Mouse (Mus musculus): ENCODE results near the gene Sft2d1.

DNA sequence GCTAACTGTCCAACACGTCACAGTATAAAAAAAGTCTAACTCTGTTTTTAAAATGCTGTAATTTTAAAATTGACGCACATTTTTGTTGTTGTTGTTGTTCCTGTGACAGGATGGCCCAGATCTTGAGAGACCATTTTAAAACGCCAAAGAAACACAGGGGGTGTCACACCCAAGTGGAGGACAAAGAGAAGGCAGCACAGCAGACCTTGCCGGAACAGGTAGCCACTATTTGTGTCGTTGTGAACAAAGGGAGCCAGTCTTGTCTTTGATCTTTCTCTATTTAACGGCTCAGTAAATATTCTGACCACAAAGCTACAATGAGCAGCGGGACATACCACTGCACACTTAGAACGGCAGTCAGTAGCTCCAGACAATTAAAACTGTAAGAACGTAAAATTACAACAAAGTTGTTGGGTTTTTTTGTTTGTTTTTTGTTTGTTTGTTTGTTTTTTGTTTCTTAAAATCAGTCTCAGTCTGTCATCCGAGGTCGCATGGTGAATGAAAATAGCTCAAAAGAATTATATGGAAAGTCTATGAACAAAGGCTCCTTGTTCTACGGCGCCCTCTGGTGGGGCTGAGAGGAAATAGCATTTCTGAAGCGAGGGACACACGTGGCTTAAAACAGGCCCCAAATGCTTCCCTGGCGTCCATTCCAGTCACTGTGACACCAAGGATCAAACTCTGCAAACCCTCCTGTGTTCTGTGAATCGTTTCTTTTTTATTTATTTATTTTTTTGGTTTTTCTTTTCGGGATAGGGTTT, 61.6 kb downstream of the Sft2d1 start:
- TF ChIP-seq POLR2A (IDR thresholded peaks at IDR 0.05; ENCODE audit: low read depth, low read length) = no peak
- peak; percentile 55; the same call in 1 of the 2 replicates for TF ChIP-seq CTCF (IDR thresholded peaks at IDR 0.05; ENCODE audit: borderline replicate concordance, insufficient read depth, low read length)
